Mouse (Mus musculus) frontal cortex, postnatal 14 days (tissue): ENCODE results near the gene Tbx1.
"Not testable (repeated sequence)": the region's sequence is repeated elsewhere in the genome, so short reads cannot be mapped to it uniquely, and the experiment has no call there.

Source experiments
- DNase-seq, 2 experiments: peaks; one replicate each; pipeline ENCODE4 v3.0.0; 2022; ENCODE audit warnings: low spot score in 2 of 2

The Tbx1 gene

DNA sequence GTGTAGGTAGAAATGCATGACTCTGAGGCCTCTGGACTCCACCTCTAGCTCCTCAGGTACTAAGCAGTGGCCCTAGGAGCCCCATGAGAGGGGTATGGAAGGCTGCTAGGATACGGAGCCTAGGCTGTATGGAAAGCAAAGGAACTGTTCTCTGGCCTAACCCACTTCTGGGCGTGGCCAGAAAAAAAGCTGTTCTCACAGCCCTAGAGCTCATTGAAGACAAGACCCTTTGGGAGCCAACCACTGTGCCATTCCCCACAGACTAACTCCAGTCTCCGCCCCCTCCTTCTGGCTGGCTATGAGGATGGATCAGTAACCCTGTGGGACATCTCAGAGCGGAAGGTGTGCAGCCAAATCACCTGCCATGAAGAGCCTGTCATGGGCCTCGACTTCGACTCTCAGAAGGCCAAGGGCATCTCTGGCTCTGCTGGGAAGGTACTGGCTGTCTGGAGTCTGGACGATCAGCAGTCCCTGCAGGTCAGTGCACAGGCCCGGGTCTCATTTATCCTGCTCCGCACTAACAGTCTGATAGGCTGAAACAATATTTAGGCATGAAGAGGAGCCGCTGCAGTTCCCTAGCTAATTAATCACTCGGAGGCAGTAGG is 38.3 kb downstream of the Tbx1 start:
- no peak for DNase-seq

DNA sequence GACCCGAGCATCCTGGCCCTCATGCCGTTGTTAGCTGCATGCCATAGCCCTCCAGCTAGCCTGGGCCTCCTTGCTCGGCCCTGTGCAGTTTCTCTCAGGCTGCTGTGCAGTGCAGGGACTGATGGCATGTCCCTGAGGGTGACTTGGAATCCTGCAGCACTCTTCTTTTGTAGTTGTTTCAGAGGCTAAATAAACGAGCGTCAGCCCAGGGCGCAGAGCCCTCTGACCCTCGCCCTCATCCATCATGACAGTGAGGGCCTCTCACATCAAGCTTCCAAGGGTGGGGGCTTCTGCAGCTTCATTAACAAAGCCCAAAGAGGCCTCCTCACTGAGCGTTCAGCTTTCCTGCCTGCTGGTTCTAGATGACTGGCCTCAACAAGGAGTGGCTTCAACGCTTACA is 38.9 kb downstream of the Tbx1 start:
- no peak for DNase-seq

DNA sequence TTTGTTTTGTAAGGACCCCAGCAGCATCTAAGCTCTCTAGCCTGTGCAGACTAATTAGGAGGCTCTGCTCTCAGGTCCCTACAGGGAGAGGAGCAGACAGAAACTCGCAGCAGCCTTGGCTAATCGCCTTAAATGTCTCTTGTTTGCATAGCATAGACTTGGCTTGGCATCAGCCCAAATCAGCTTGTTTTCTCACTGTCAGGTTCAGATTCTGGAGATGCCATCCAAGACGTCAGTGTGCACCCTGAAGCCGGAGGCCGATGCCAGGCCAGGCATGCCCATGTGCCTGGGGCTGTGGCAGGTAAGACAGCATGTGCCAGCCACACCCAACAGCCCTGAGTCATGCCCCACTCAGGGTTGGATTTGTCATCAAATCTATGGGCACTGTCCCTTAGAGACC is 42.6 kb downstream of the Tbx1 start:
- DNase-seq: no peak

DNA sequence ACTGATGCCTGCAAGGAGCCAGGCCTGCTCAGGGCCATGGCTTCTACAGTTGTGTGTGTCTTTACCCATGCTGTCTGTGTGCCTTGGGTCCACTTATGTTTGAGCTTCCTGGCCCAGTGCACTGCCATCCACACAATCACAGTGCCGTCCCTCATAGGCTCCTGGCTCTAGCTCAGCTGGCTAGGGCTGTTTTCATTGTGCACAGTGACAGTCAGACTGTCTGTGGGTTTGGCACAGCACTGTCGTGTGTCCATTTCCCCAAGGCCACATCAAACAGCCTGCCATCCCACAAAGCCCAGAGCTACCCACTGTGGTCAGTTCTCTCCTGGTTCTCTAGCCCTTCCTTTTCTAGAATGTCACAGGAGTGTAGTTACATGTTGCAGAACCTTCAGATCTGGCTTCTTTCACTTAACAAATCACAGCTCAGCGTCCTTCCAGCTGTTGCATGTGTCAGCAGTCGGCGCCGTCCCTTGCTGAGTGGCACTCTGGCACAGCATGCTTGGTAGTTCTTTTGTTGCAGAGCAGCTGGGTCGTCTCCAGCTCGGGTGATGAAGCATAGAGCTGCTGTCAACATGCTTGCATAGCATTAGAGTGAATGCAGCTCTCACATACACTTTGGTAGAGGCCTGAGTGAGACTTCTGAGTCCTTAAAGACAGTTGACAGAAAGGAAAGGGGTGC is 47.2 kb downstream of the Tbx1 start:
- DNase-seq: no peak

DNA sequence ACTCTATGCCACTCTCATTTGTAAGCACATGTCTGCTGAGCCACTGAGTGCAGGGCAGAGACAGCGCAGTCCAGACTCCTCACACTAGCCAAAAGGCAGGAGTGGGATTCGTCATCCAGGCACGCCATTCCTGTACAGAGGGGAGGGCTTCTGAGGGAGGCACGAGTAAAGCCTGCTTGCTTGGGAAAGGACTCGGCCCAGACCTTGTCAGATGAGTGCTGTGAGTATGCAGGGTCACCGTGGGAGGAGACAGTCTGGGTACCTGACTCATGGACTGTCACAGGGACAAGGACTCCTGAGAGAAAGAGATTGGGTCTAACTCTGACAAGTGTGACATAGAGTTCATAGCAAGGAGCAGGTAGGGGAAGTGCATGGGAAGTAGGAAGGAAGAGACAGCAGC is 51.2 kb downstream of the Tbx1 start:
- DNase-seq: no peak

DNA sequence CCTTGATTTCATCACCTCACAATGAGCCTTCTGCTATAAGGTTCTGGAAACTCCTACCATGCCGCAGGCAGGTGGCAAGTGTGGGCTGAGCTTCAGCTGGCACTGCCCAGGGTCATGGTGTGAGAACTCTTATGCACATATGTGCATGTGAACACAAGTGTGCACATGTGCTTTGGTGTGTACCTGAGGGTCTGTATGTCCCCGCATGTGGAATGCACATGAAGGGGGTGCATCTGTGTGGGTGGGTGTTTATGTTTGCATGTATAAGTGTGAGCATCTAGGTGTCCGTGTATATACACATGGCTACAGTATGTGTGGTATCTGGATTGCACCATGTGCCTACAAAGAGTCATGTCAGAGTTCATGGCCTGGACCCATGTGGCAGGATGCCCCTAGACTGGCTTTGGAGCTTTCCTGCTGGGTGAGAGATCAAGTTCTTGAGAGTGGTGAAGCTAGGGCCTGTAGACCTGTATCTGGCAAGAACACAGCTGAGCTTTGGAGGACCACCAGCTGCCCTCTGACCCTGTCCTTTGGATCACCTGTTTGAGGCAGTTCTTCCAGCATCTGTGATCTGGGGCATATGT is 53.0 kb downstream of the Tbx1 start:
- no peak for DNase-seq

DNA sequence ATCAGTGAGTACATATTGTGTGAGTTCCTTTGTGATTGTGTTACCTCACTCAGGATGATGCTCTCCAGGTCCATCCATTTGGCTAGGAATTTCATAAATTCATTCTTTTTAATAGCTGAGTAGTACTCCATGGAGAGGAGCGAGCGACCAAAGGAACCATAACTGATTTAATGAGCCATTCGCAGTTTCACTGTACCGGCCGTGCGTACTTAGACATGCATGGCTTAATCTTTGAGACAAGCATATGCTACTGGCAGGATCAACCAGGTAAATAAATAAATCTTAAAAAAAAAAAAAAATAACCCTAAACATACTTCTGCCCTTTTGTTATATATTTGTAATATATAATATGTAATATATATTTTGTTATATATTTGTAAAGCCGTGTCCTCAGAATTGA is 57.4 kb downstream of the Tbx1 start:
- not testable (repeated sequence) for DNase-seq
